Mouse (Mus musculus): ENCODE measurements around the gene Car11. TPM values are rescaled to one million over a fixed set of nuclear protein-coding genes. Genes with fewer than 3 reads are reported as not detected.

Gene Car11
- total and polyA plus RNA-seq, 3 experiments, result 0.77 to 1.5 TPM; not detected in 1

GRCm38 (mm10) chr7:45706721-45707241 lies 7.1 kb downstream of the Car11 start (continued):
- TF ChIP-seq MAFK (IDR thresholded peaks at IDR 0.05; ENCODE audit: borderline replicate concordance, low read depth, low read length), result no peak
- no peak for TF ChIP-seq RAD21 (IDR thresholded peaks at IDR 0.05; ENCODE audit: low read depth, low read length)
- no peak for TF ChIP-seq USF2 (IDR thresholded peaks at IDR 0.05; ENCODE audit: borderline replicate concordance in 1 of 2, insufficient read depth in 1 of 2, low read depth in 1 of 2, low read length in 2 of 2)

GRCm38 (mm10) chr7:45707375-45707967 lies 7.8 kb downstream of the Car11 start:
- no peaks in the 10 kb centered on the region for H3K27me3 ChIP-seq (ENCODE audit: control insufficient read depth in 1 of 2, insufficient read depth in 2 of 2, low read length in 2 of 2)
- DNase-seq (ENCODE audit: low read depth, low spot score), result peak; percentile 98
- peaks cover 0 to 12% of the 10 kb centered on the region in 2 experiments; a peak in 1 of 4 replicates for H3K4me1 ChIP-seq (ENCODE audit: control insufficient read depth in 1 of 2, insufficient read depth in 2 of 2, low read length in 2 of 2)
- peak overlapping the region; percentile 85 for H3K9ac ChIP-seq (ENCODE audit: control insufficient read depth, low read depth, low read length, poor library complexity, severe bottlenecking)
- H3K27ac ChIP-seq (ENCODE audit: control insufficient read depth, low read depth, low read length), result peak overlapping the region; percentile 98
- H3K4me3 ChIP-seq (ENCODE audit: control insufficient read depth in 1 of 2, insufficient read depth in 1 of 2, low read depth in 2 of 2, low read length in 2 of 2), result peak overlapping the region; percentile 51 to 61
- H3K9me3 ChIP-seq (replicated peaks; ENCODE audit: insufficient read depth, low read length), result no peaks in the 10 kb centered on the region
- peaks cover 0 to 5% of the 10 kb centered on the region in 2 experiments; a peak in 2 of 4 replicates for H3K36me3 ChIP-seq (ENCODE audit: control insufficient read depth in 1 of 2, insufficient read depth in 2 of 2, low read length in 2 of 2)
- H3K79me2 ChIP-seq (ENCODE audit: control insufficient read depth, insufficient read depth, low read length, poor library complexity), result peaks cover 7% of the 10 kb centered on the region
- TF ChIP-seq EP300 (IDR thresholded peaks at IDR 0.05; ENCODE audit: low read depth in 1 of 2, low read length in 2 of 2), result no peak; a peak in 1 of 4 replicates
- no peak for TF ChIP-seq POLR2AphosphoS5 (IDR thresholded peaks at IDR 0.05; ENCODE audit: borderline replicate concordance, low read depth, low read length)
- TF ChIP-seq JUND (IDR thresholded peaks at IDR 0.05; ENCODE audit: low read depth, low read length), result no peak
- TF ChIP-seq NRF1 (IDR thresholded peaks at IDR 0.05; ENCODE audit: insufficient read depth, low read depth, low read length, poor library complexity, severe bottlenecking), result peak; percentile 77
- peak; percentile 80 for TF ChIP-seq HCFC1 (IDR thresholded peaks at IDR 0.05; ENCODE audit: low read depth, low read length)
- TF ChIP-seq KAT2A (conservative IDR thresholded peaks at IDR 0.05; ENCODE audit: low read depth, low read length), result no peak; the same call in 1 of the 2 replicates
- TF ChIP-seq MAFK (IDR thresholded peaks at IDR 0.05; ENCODE audit: borderline replicate concordance, low read depth, low read length), result no peak
- TF ChIP-seq BHLHE40 (IDR thresholded peaks at IDR 0.05; ENCODE audit: borderline replicate concordance, low read depth, low read length), result peak; percentile 97
- TF ChIP-seq CHD2 (IDR thresholded peaks at IDR 0.05; ENCODE audit: low read length), result no peak
- peak; percentile 96 for TF ChIP-seq MYC (IDR thresholded peaks at IDR 0.05; ENCODE audit: low read depth, low read length)
- peak; percentile 45 to 88; a peak in 3 of 4 replicates for TF ChIP-seq POLR2A (IDR thresholded peaks at IDR 0.05; ENCODE audit: control insufficient read depth in 1 of 2, insufficient read depth in 1 of 2, low read depth in 1 of 2, low read length in 2 of 2, poor library complexity in 1 of 2)
- TF ChIP-seq ZC3H11A (IDR thresholded peaks at IDR 0.05; ENCODE audit: low read depth, low read length), result no peak
- TF ChIP-seq E2F4 (IDR thresholded peaks at IDR 0.05; ENCODE audit: borderline replicate concordance, low read depth, low read length), result no peak
- TF ChIP-seq ETS1 (IDR thresholded peaks at IDR 0.05; ENCODE audit: low read depth, low read length), result peak; percentile 68
- no peak for TF ChIP-seq UBTF (IDR thresholded peaks at IDR 0.05; ENCODE audit: borderline replicate concordance, insufficient read depth, low read depth, low read length)
- TF ChIP-seq TCF12 (IDR thresholded peaks at IDR 0.05; ENCODE audit: low read depth, low read length), result peak; percentile 49; the same call in 1 of the 2 replicates
- 0 out of 2 replicates have a peak, but pooled peaks have one; percentile 37 for TF ChIP-seq ELF1 (IDR thresholded peaks at IDR 0.05; ENCODE audit: low read depth, low read length)
- TF ChIP-seq CTCF (IDR thresholded peaks at IDR 0.05 in 2 of 3, conservative IDR thresholded peaks at IDR 0.05 in 1 of 3; ENCODE audit: control insufficient read depth in 1 of 3, insufficient read depth in 1 of 3, low read depth in 2 of 3, low read length in 3 of 3, poor library complexity in 1 of 3, severe bottlenecking in 1 of 3), result no peak
- no peak for TF ChIP-seq MYB (IDR thresholded peaks at IDR 0.05; ENCODE audit: low read depth, low read length)
- peak; percentile 95 for TF ChIP-seq MXI1 (IDR thresholded peaks at IDR 0.05; ENCODE audit: low read depth, low read length)
- TF ChIP-seq MAZ (IDR thresholded peaks at IDR 0.05; ENCODE audit: low read depth, low read length), result no peak; the same call in 1 of the 2 replicates
- TF ChIP-seq MAX (IDR thresholded peaks at IDR 0.05; ENCODE audit: low read length), result peak; percentile 94
- TF ChIP-seq RAD21 (IDR thresholded peaks at IDR 0.05; ENCODE audit: low read depth, low read length), result no peak
- TF ChIP-seq CHD1 (IDR thresholded peaks at IDR 0.05; ENCODE audit: low read depth, low read length), result peak; percentile 92; the same call in 1 of the 2 replicates
- no peak for TF ChIP-seq MEF2A (IDR thresholded peaks at IDR 0.05; ENCODE audit: extremely low read depth, insufficient replicate concordance, low read depth, low read length, poor library complexity, severe bottlenecking)
- no peak for TF ChIP-seq TAL1 (IDR thresholded peaks at IDR 0.05; ENCODE audit: low read length)
- peak; percentile 22; the same call in 1 of the 2 replicates for TF ChIP-seq ZMIZ1 (IDR thresholded peaks at IDR 0.05; ENCODE audit: low read depth, low read length)
- TF ChIP-seq GATA1 (IDR thresholded peaks at IDR 0.05; ENCODE audit: low read depth, low read length), result no peak
- peak; percentile 62; the same call in 1 of the 2 replicates for TF ChIP-seq SIN3A (IDR thresholded peaks at IDR 0.05; ENCODE audit: low read length)
- no peak for TF ChIP-seq GABPA (IDR thresholded peaks at IDR 0.05; ENCODE audit: low read depth, low read length)
- TF ChIP-seq RCOR1 (IDR thresholded peaks at IDR 0.05; ENCODE audit: low read depth, low read length), result no peak
- peak; percentile 89 for TF ChIP-seq POLR2AphosphoS2 (IDR thresholded peaks at IDR 0.05; ENCODE audit: low read length)

Data from MEL (cell line).